Mouse (Mus musculus): ENCODE results near the gene Vav2.

Vav2 gene

GRCm38 (mm10) chr2:27368980-27369379 lies 57.9 kb downstream of the Vav2 start:
- no peak for DNase-seq (ENCODE audit: low spot score in 2 of 2)

- no peak for DNase-seq (ENCODE audit: low spot score in 2 of 2)
Measured at GRCm38 (mm10) chr2:27365296-27365695, 61.5 kb downstream of the Vav2 start.

- DNase-seq (ENCODE audit: low spot score in 2 of 2): no peak
Measured at GRCm38 (mm10) chr2:27361786-27362185, 65.0 kb downstream of the Vav2 start.

- no peak for DNase-seq (ENCODE audit: low spot score in 2 of 2)
Measured at GRCm38 (mm10) chr2:27358461-27358860, 68.4 kb downstream of the Vav2 start.

- no peak for DNase-seq (ENCODE audit: low spot score in 2 of 2)
Measured at GRCm38 (mm10) chr2:27355684-27356083, 71.1 kb downstream of the Vav2 start.

- peak; percentile 14 to 26 for DNase-seq (ENCODE audit: low spot score in 2 of 2)
Measured at GRCm38 (mm10) chr2:27354610-27355211, 72.1 kb downstream of the Vav2 start.

GRCm38 (mm10) chr2:27352720-27353119 lies 74.1 kb downstream of the Vav2 start:
- DNase-seq (ENCODE audit: low spot score in 2 of 2): no peak

- DNase-seq (ENCODE audit: low spot score in 2 of 2): no peak
Measured at GRCm38 (mm10) chr2:27350371-27350770, 76.5 kb downstream of the Vav2 start.

GRCm38 (mm10) chr2:27343984-27344453 lies 82.8 kb downstream of the Vav2 start:
- DNase-seq (ENCODE audit: low spot score in 2 of 2): no peak

- no peak for DNase-seq (ENCODE audit: low spot score in 2 of 2)
Measured at GRCm38 (mm10) chr2:27340682-27341081, 86.2 kb downstream of the Vav2 start.

GRCm38 (mm10) chr2:27339051-27339450 lies 87.8 kb downstream of the Vav2 start:
- no peak for DNase-seq (ENCODE audit: low spot score in 2 of 2)

- no peak for DNase-seq (ENCODE audit: low spot score in 2 of 2)
Measured at GRCm38 (mm10) chr2:27337261-27337660, 89.6 kb downstream of the Vav2 start.

- no peak for DNase-seq (ENCODE audit: low spot score in 2 of 2)
Measured at GRCm38 (mm10) chr2:27336600-27336999, 90.2 kb downstream of the Vav2 start.

- DNase-seq (ENCODE audit: low spot score in 2 of 2): no peak
Measured at GRCm38 (mm10) chr2:27334816-27335215, 92.0 kb downstream of the Vav2 start.

GRCm38 (mm10) chr2:27331560-27331959 lies 95.3 kb downstream of the Vav2 start:
- DNase-seq (ENCODE audit: low spot score in 2 of 2): no peak

GRCm38 (mm10) chr2:27330446-27330845 lies 96.4 kb downstream of the Vav2 start:
- DNase-seq (ENCODE audit: low spot score in 2 of 2): no peak

GRCm38 (mm10) chr2:27329386-27330060 lies 97.3 kb downstream of the Vav2 start:
- DNase-seq (ENCODE audit: low spot score in 2 of 2): no peak

GRCm38 (mm10) chr2:27328613-27329041 lies 98.2 kb downstream of the Vav2 start:
- no peak for DNase-seq (ENCODE audit: low spot score in 2 of 2)

- DNase-seq (ENCODE audit: low spot score in 2 of 2): no peak
Measured at GRCm38 (mm10) chr2:27327886-27328285, 98.9 kb downstream of the Vav2 start.

GRCm38 (mm10) chr2:27327076-27327475 lies 99.8 kb downstream of the Vav2 start:
- DNase-seq (ENCODE audit: low spot score in 2 of 2): no peak

GRCm38 (mm10) chr2:27326357-27326756 lies 100.5 kb downstream of the Vav2 start:
- DNase-seq (ENCODE audit: low spot score in 2 of 2): no peak

GRCm38 (mm10) chr2:27324690-27325089 lies 102.1 kb downstream of the Vav2 start:
- no peak for DNase-seq (ENCODE audit: low spot score in 2 of 2)

- DNase-seq (ENCODE audit: low spot score in 2 of 2): no peak
Measured at GRCm38 (mm10) chr2:27321431-27321875, 105.4 kb downstream of the Vav2 start.

All from spleen, postnatal 14 days (tissue).